Comparison of ENCODE assay signal across 18 mouse cellular contexts in the genomic region with DNA sequence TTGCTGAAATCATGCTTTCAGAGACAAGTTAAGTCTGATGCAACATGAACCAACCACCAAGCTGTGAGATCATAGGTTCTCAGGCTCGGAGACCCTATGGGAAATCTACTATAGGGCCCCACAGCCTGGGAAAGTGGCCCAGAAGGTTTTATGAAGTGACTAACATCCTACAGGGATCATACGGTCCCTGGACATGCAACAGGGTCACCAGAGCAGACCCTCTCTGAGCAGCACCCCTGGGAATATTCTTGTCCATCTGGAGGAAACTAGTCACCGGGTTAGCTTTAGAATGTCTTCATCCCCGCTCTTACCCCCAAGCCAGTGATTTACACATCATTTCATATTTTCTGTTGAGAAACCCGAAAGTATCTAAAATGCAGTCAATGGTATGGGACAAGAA.
"Had no signal": no experiment of that assay in that cellular context is flagged by ENCODE, and none has a peak within 500 bp of the region (broad histone marks: within the 10 kb centered on the region; RNA-seq: fewer than 3 reads in every experiment).

No protein-coding gene starts in this region.

- H3K9ac ChIP-seq: liver, embryonic 13.5 days; liver, embryonic 15.5 days; liver, postnatal 0 days; lung, embryonic 15.5 days; midbrain, embryonic 13.5 days; midbrain, embryonic 15.5 days; neural tube, embryonic 13.5 days; neural tube, embryonic 15.5 days had no signal

- H3K9me3 ChIP-seq: liver, embryonic 13.5 days; liver, embryonic 15.5 days; lung, embryonic 15.5 days; megakaryocyte, embryonic 14.5 days; midbrain, embryonic 13.5 days; midbrain, embryonic 15.5 days; neural tube, embryonic 13.5 days; neural tube, embryonic 15.5 days had no signal

- H3K4me2 ChIP-seq: liver, embryonic 13.5 days; liver, embryonic 15.5 days; lung, embryonic 15.5 days; midbrain, embryonic 13.5 days; midbrain, embryonic 15.5 days; neural tube, embryonic 13.5 days; neural tube, embryonic 15.5 days had no signal

- H3K27ac ChIP-seq: liver, embryonic 15.5 days; lung, embryonic 15.5 days; macrophage; midbrain, embryonic 13.5 days; midbrain, embryonic 15.5 days; neural tube, embryonic 13.5 days; neural tube, embryonic 15.5 days had no signal

- ATAC-seq: liver, postnatal 0 days; lung, postnatal 0 days; midbrain, embryonic 13.5 days; midbrain, embryonic 15.5 days had no signal

- DNase-seq: liver, embryonic 13.5 days; liver, postnatal 0 days; lung, adult 2 months; lung, postnatal 14 days; lung, postnatal 36 days; right cerebral cortex, postnatal 14 days; thymus, adult 18-20 months; thymus, postnatal 25 days; thymus, postnatal 4 days had no signal

- H3K4me1 ChIP-seq: lung, embryonic 15.5 days; midbrain, embryonic 13.5 days; midbrain, embryonic 15.5 days; neural tube, embryonic 13.5 days; neural tube, embryonic 15.5 days had no signal

- H3K4me3 ChIP-seq: liver, embryonic 13.5 days; liver, embryonic 15.5 days; lung, embryonic 15.5 days; megakaryocyte, embryonic 14.5 days; midbrain, embryonic 13.5 days; midbrain, embryonic 15.5 days; neural tube, embryonic 13.5 days; neural tube, embryonic 15.5 days had no signal

- H3K27me3 ChIP-seq: lung, embryonic 15.5 days had no signal

- H3K36me3 ChIP-seq: liver, embryonic 13.5 days; liver, embryonic 15.5 days; lung, embryonic 15.5 days; midbrain, embryonic 13.5 days; midbrain, embryonic 15.5 days; neural tube, embryonic 13.5 days; neural tube, embryonic 15.5 days had no signal
